Mouse (Mus musculus) C2C12 (cell line): ENCODE results near the gene Slc12a8. TPM values are rescaled to one million over a fixed set of nuclear protein-coding genes. Genes with fewer than 3 reads are reported as not detected.

ENCODE experiments used
- H3K27me3 ChIP-seq: one replicate; pipeline ENCODE4 v1.6.1; 2011; ENCODE audit not compliant: control insufficient read depth, insufficient read depth, insufficient read length
- H3K36me3 ChIP-seq: one replicate; pipeline ENCODE4 v1.6.1; 2011; ENCODE audit not compliant: control insufficient read depth, insufficient read depth
- H3K4me3 ChIP-seq: one replicate; pipeline ENCODE4 v1.5.1; 2011; ENCODE audit warnings: mild to moderate bottlenecking, control low read depth; ENCODE audit not compliant: poor library complexity, insufficient read depth, severe bottlenecking
- H3K79me2 ChIP-seq: one replicate; pipeline ENCODE4 v1.6.1; 2011; ENCODE audit not compliant: control insufficient read depth, insufficient read depth
- H3K79me3 ChIP-seq: one replicate; pipeline ENCODE4 v1.6.1; 2011; ENCODE audit warnings: low read depth, control low read depth
- H3ac ChIP-seq: one replicate; pipeline ENCODE3; 2011; ENCODE audit warnings: low read depth; ENCODE audit not compliant: control insufficient read depth, insufficient read length
- CEBPB ChIP-seq: IDR thresholded peaks from one replicate; pipeline ENCODE4 v1.6.1; 2011; ENCODE audit warnings: low read depth, mild to moderate bottlenecking, control low read depth, moderate library complexity
- CTCF ChIP-seq: IDR thresholded peaks from one replicate; pipeline ENCODE4 v1.5.1; 2011; ENCODE audit not compliant: control insufficient read depth, insufficient read depth, insufficient read length
- FOSL1 ChIP-seq: IDR thresholded peaks from one replicate; pipeline ENCODE4 v1.8.0; 2011; ENCODE audit warnings: mild to moderate bottlenecking, low read length; ENCODE audit not compliant: poor library complexity, insufficient read depth, severe bottlenecking
- MAX ChIP-seq: IDR thresholded peaks from one replicate; pipeline ENCODE4 v1.6.1; 2011; ENCODE audit warnings: mild to moderate bottlenecking, control low read depth
- MYOD1 ChIP-seq: IDR thresholded peaks from one replicate; pipeline ENCODE4 v1.6.1; 2011; ENCODE audit warnings: low read depth; ENCODE audit not compliant: control insufficient read depth, insufficient read length
- MYOG ChIP-seq: IDR thresholded peaks from one replicate; pipeline ENCODE4 v1.6.1; 2011; ENCODE audit not compliant: control insufficient read depth, insufficient read length; ENCODE audit errors: extremely low read depth
- USF1 ChIP-seq: IDR thresholded peaks from one replicate; pipeline ENCODE4 v1.6.1; 2011; ENCODE audit warnings: low read depth, mild to moderate bottlenecking, control low read depth, moderate library complexity
- polyA plus RNA-seq: library from polyadenylated mRNA; unstranded; fragments of >200 nt; fragmentation: generic; extraction: Trizol; gene quantifications from one replicate; pipeline ENCODE4 v1.2.1, GENCODE M21; 2012; ENCODE audit warnings: missing spikeins

Slc12a8 gene
- polyA plus RNA-seq, 1 experiment: 0.06 TPM

- no peak overlapping the region for H3ac ChIP-seq
- TF ChIP-seq CEBPB (no peak), MYOG (no peak), FOSL1 (no peak), MYOD1 (no peak), USF1 (no peak), MAX (no peak), CTCF (no peak)
- no peaks in the 10 kb centered on the region for H3K79me3 ChIP-seq
Observed at GRCm38 (mm10) chr16:33605647-33606596, 88.8 kb downstream of the Slc12a8 start.

GRCm38 (mm10) chr16:33606691-33607532 lies 89.8 kb downstream of the Slc12a8 start:
- H3K36me3 ChIP-seq: no peaks in the 10 kb centered on the region
- H3K27me3 ChIP-seq: no peaks in the 10 kb centered on the region
- H3K79me2 ChIP-seq: no peaks in the 10 kb centered on the region
- H3ac ChIP-seq: no peak overlapping the region
- no peak for TF ChIP-seq CEBPB
- TF ChIP-seq MYOG: no peak
- no peak for TF ChIP-seq CTCF
- TF ChIP-seq MAX: no peak
- no peak for TF ChIP-seq USF1
- TF ChIP-seq MYOD1: no peak
- TF ChIP-seq FOSL1: no peak
- H3K4me3 ChIP-seq: no peak overlapping the region
- H3K79me3 ChIP-seq: no peaks in the 10 kb centered on the region

More at GRCm38 (mm10) chr16:33605647-33606596, 88.8 kb downstream of the Slc12a8 start:
- H3K27me3 ChIP-seq: no peaks in the 10 kb centered on the region
- no peak overlapping the region for H3K4me3 ChIP-seq
- H3K79me2 ChIP-seq: no peaks in the 10 kb centered on the region
- H3K36me3 ChIP-seq: no peaks in the 10 kb centered on the region

DNA sequence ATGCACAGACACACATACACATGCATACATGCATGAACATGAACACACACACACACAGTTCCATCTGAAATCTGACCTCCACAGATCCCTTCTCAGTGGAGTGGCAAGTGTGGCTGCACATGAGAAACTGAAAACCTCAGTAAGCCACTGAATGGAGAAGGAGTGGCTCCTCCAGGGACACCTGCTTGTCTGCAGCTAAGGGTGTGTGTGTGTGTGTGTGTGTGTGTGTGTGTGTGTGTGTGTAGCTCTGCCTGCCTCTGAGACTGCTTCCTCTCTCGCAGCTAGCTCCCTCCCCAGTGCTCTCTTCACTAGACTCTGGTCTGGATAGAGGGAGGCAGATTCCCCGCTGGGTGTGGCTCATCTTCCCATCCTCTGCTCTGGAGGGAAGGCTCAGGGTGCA lies 92.4 kb downstream of the Slc12a8 start:
- Histone ChIP-seq H3K4me3 (no peak overlapping the region), H3K79me2 (no peaks in the 10 kb centered on the region), H3ac (no peak overlapping the region), H3K27me3 (no peaks in the 10 kb centered on the region), H3K36me3 (no peaks in the 10 kb centered on the region), H3K79me3 (no peaks in the 10 kb centered on the region)
- TF ChIP-seq MAX (no peak), USF1 (no peak), FOSL1 (no peak), CEBPB (no peak), CTCF (no peak), MYOD1 (no peak), MYOG (no peak)

DNA sequence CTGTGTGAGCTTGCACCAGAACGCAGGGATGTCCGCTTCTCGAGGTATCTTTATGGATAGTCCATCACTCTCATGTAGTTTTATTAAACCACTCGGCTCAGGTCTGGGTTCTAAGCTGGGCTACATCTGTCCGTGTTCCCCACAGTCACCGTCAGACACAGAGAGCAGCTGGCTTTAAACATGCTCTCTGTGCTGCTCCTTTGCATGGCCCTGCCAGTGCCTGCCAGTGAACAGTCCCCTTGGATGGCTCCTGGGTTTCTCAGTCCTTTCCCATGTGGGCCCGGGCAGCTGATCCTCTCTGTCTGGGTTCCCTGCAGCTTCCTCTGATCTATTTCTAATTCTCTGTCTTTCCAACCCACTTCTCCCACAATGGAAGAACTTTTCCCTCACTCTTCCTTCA lies 93.3 kb downstream of the Slc12a8 start:
- no peaks in the 10 kb centered on the region for H3K79me2 ChIP-seq
- H3K27me3 ChIP-seq: no peaks in the 10 kb centered on the region
- no peaks in the 10 kb centered on the region for H3K36me3 ChIP-seq
- H3K4me3 ChIP-seq: no peak overlapping the region
- no peak overlapping the region for H3ac ChIP-seq
- H3K79me3 ChIP-seq: no peaks in the 10 kb centered on the region
- TF ChIP-seq MYOG: no peak
- TF ChIP-seq MYOD1: no peak
- TF ChIP-seq CTCF: no peak
- no peak for TF ChIP-seq MAX
- no peak for TF ChIP-seq CEBPB
- TF ChIP-seq FOSL1: no peak
- no peak for TF ChIP-seq USF1

DNA sequence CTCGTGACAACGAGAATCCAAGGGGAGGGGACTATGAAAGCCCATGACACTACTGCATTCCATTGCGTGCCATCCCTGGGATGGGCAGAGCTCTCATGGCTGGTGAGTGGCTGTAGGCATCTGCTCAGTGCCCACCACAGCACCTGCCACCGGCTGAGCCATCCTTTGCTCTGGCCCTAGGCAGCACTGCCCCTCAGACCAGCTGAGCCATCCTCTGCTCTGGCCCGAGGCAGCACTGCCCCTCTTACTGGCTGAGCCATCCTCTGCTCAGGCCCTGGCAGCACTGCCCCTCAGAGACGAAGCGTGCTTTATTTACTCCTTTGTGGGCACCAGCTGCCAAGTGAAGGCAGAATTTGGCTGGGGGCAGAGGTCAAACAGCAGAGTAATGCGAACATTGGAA lies 94.2 kb downstream of the Slc12a8 start:
- no peak overlapping the region for H3ac ChIP-seq
- no peak overlapping the region for H3K4me3 ChIP-seq
- no peaks in the 10 kb centered on the region for H3K27me3 ChIP-seq
- no peaks in the 10 kb centered on the region for H3K79me2 ChIP-seq
- TF ChIP-seq MYOG (no peak), MYOD1 (no peak), MAX (no peak), USF1 (no peak), FOSL1 (no peak), CTCF (no peak), CEBPB (no peak)
- no peaks in the 10 kb centered on the region for H3K36me3 ChIP-seq
- no peaks in the 10 kb centered on the region for H3K79me3 ChIP-seq
